Mouse (Mus musculus) embryonic fibroblast, embryonic 13.5 days (primary cell): Measurements from ENCODE around the gene Zmat3. TPM values are rescaled to one million over a fixed set of nuclear protein-coding genes. Genes with fewer than 3 reads are reported as not detected.

Source experiments
- H3K27ac ChIP-seq: 2 replicates; pipeline ENCODE4 v1.5.1; 2012; ENCODE audit warnings: low read length, control low read depth, inconsistent platforms; ENCODE audit not compliant: insufficient read depth
- H3K4me1 ChIP-seq: 2 replicates; pipeline ENCODE4 v1.6.1; 2011; ENCODE audit warnings: low read length; ENCODE audit not compliant: control insufficient read depth, insufficient read depth
- H3K4me3 ChIP-seq: 2 replicates; pipeline ENCODE4 v1.5.1; 2011; ENCODE audit warnings: mild to moderate bottlenecking, control low read depth, low read length; ENCODE audit not compliant: insufficient read depth
- CTCF ChIP-seq: IDR thresholded peaks from 2 replicates; pipeline ENCODE4 v1.5.1; 2011; ENCODE audit warnings: mild to moderate bottlenecking, control low read depth, low read length, moderate library complexity, borderline replicate concordance; ENCODE audit not compliant: insufficient read depth
- POLR2A ChIP-seq: IDR thresholded peaks from 2 replicates; pipeline ENCODE4 v1.6.1; 2011; ENCODE audit warnings: low read depth, mild to moderate bottlenecking, control low read depth, low read length, moderate library complexity
- polyA plus RNA-seq: library from polyadenylated mRNA; stranded (reverse); fragments of >200 nt; gene quantifications from 2 replicates; pipeline ENCODE4 v1.2.4, GENCODE M21; 2011; ENCODE audit warnings: low read depth; ENCODE audit not compliant: missing spikeins, insufficient read length

Zmat3 gene
- polyA plus RNA-seq, 1 experiment, result 103 TPM

GRCm38 (mm10) chr3:32399381-32399780, 33.6 kb upstream of the Zmat3 start:
- H3K4me1 ChIP-seq, result peaks cover 12% of the 10 kb centered on the region
- no peak for TF ChIP-seq POLR2A
- TF ChIP-seq CTCF, result no peak
- H3K4me3 ChIP-seq, result no peak overlapping the region
- H3K27ac ChIP-seq, result no peak overlapping the region

GRCm38 (mm10) chr3:32398623-32399022, 32.8 kb upstream of the Zmat3 start:
- TF ChIP-seq CTCF (no peak), POLR2A (no peak)
- Histone ChIP-seq H3K4me3 (peak overlapping the region; percentile 15; the same call in 1 of the 2 replicates), H3K27ac (no peak overlapping the region), H3K4me1 (peaks cover 12% of the 10 kb centered on the region)

GRCm38 (mm10) chr3:32398175-32398538, 32.3 kb upstream of the Zmat3 start:
- no peak overlapping the region for H3K27ac ChIP-seq
- H3K4me3 ChIP-seq, result peak overlapping the region; percentile 86
- no peak for TF ChIP-seq CTCF
- no peak for TF ChIP-seq POLR2A
- peaks cover 9% of the 10 kb centered on the region for H3K4me1 ChIP-seq

- peaks cover 8% of the 10 kb centered on the region for H3K4me1 ChIP-seq
- peak within 1 kb of the TSS; percentile 86 for H3K4me3 ChIP-seq
- H3K27ac ChIP-seq, result peak within 1 kb of the TSS; percentile 89
- peak; percentile 47; the same call in 1 of the 2 replicates for TF ChIP-seq POLR2A
- TF ChIP-seq CTCF, result no peak
These were observed 31.8 kb upstream of the Zmat3 start, which contains the start of gene Pik3ca for GRCm38 (mm10) chr3:32397461-32398174. Pik3ca (plus strand) TSS chr3:32397671.

- Histone ChIP-seq H3K27ac (peak overlapping the region; percentile 89), H3K4me3 (peak overlapping the region; percentile 55), H3K4me1 (peaks cover 7% of the 10 kb centered on the region)
- TF ChIP-seq POLR2A (peak; percentile 99), CTCF (no peak)
These were observed 31.1 kb upstream of the Zmat3 start for GRCm38 (mm10) chr3:32396794-32397460.

- Histone ChIP-seq H3K4me3 (peak overlapping the region; percentile 55), H3K4me1 (peaks cover 7% of the 10 kb centered on the region), H3K27ac (peak overlapping the region; percentile 89)
- no peak for TF ChIP-seq CTCF
These were observed 30.1 kb upstream of the Zmat3 start for GRCm38 (mm10) chr3:32395771-32396551.

- Histone ChIP-seq H3K27ac (no peak overlapping the region), H3K4me1 (no peaks in the 10 kb centered on the region), H3K4me3 (no peak overlapping the region)
- TF ChIP-seq POLR2A (no peak), CTCF (no peak)
These were observed 28.2 kb upstream of the Zmat3 start for GRCm38 (mm10) chr3:32393986-32394385.

GRCm38 (mm10) chr3:32392841-32393240, 27.0 kb upstream of the Zmat3 start:
- Histone ChIP-seq H3K4me1 (no peaks in the 10 kb centered on the region), H3K4me3 (no peak overlapping the region), H3K27ac (no peak overlapping the region)
- TF ChIP-seq CTCF (no peak), POLR2A (no peak)

- Histone ChIP-seq H3K27ac (no peak overlapping the region), H3K4me3 (no peak overlapping the region), H3K4me1 (no peaks in the 10 kb centered on the region)
- TF ChIP-seq CTCF (no peak), POLR2A (no peak)
These were observed 15.7 kb upstream of the Zmat3 start for GRCm38 (mm10) chr3:32381556-32381955.
